Mouse (Mus musculus) large intestine, adult 2 months (tissue): Measurements from ENCODE around the gene Smg5. TPM values are rescaled to one million over a fixed set of nuclear protein-coding genes. Genes with fewer than 3 reads are reported as not detected.
"Not testable (repeated sequence)": the region's sequence is repeated elsewhere in the genome, so short reads cannot be mapped to it uniquely, and the experiment has no call there.

ENCODE experiments used
- DNase-seq: peaks from one replicate; pipeline ENCODE4 v3.0.0-alpha.2; 2012; ENCODE audit warnings: low read depth, low spot score
- WGBS: fragments of 180-500 bp; shearing (Covaris S2); methylation state at CpG from one replicate; pipeline ENCODE4 v1.1.7; 2018; 5-methylcytosine and 5-hydroxymethylcytosine counted together
- polyA plus RNA-seq: library from polyadenylated mRNA; depleted of rRNA; stranded (reverse); fragments of >200 nt; gene quantifications from 2 replicates; pipeline ENCODE4 v1.2.3, GENCODE M21; 2012

The Smg5 gene
- polyA plus RNA-seq, 1 experiment, result 50.2 TPM

DNA sequence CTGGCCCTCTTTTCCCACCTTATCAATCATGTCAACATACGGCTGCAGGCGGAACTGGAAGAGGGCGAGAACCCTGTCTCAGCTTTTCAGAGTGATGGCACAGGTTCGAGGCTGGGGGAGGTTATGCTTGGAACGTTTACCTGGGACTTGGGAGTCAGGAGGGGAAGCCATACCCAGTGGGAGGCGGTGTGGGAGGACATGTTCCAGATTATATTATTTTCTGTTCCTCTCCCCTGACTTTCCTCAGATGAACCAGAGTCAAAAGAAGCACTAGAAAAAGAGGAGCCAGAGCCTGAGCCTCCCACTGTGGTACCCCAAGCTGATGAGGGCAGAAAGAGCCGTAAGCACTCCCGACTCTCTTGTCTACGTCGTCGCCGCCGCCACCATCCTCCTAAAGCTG lies 14.7 kb downstream of the Smg5 start:
- DNase-seq, result no peak
- WGBS, result 91% methylated on average over 13 of the region's 13 CpGs

GRCm38 (mm10) chr3:88352907-88353306 lies 16.8 kb downstream of the Smg5 start:
- DNase-seq, result no peak
- WGBS, result 80% methylated on average over 9 of the region's 9 CpGs

GRCm38 (mm10) chr3:88354396-88355165 lies 18.5 kb downstream of the Smg5 start:
- no peak for DNase-seq
- 86% methylated on average over 8 of the region's 8 CpGs for whole genome bisulfite sequencing

GRCm38 (mm10) chr3:88359584-88359983 lies 23.5 kb downstream of the Smg5 start:
- no peak for DNase-seq
- WGBS, result 89% methylated on average over 5 of the region's 5 CpGs

GRCm38 (mm10) chr3:88359989-88360388 lies 23.9 kb downstream of the Smg5 start:
- no peak for DNase-seq
- 78% methylated on average over 3 of the region's 3 CpGs for WGBS

DNA sequence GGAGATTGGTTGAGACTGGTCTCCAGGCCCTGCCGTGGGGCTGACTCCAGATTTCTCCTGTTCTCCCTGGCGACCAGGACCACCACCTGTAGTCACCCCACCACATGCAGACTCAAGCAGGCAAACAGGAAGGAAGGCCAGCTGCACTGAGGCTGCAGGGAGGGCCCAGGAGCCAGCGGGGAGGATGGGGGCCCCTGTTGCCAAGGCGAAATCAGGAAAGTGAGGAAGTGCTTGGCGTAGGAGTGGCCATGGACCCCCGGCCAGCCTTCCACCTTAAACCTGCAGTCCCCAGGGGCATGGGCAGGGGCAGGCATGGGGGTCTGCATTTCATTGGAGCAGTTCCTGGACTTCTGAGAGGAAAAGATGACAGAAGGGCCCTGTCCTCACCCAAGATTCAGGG lies 25.0 kb downstream of the Smg5 start:
- DNase-seq, result no peak
- 73% methylated on average over 6 of the region's 6 CpGs for WGBS

GRCm38 (mm10) chr3:88361612-88362313 lies 25.7 kb downstream of the Smg5 start:
- 81% methylated on average over 2 of the region's 2 CpGs for WGBS
- DNase-seq, result no peak

DNA sequence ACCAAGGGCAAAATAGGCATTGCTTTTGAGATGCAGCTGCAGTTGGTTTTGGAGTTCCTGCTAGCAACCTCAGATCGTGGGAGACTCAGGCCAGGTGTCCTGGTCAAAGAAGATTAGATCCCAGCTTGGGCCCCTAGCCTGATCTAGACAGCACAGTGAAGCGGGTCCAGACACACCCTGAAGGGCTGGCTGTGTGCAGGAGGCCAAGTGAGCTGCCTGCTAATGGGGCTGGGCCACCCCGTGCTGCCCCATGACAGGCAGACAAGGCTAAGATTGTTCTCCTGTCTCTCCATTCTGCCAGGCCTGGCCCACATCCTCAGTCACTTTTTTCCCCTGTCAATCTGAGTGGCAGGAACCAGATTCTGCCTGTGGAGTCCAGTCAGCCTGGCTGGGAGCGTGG lies 27.6 kb downstream of the Smg5 start:
- 34% methylated on average over 4 of the region's 4 CpGs for WGBS
- no peak for DNase-seq

GRCm38 (mm10) chr3:88364337-88364736 lies 28.3 kb downstream of the Smg5 start, which contains the start of gene Paqr6:
Gene Paqr6 (plus strand): TSS chr3:88364584.
- DNase-seq, result no peak

DNA sequence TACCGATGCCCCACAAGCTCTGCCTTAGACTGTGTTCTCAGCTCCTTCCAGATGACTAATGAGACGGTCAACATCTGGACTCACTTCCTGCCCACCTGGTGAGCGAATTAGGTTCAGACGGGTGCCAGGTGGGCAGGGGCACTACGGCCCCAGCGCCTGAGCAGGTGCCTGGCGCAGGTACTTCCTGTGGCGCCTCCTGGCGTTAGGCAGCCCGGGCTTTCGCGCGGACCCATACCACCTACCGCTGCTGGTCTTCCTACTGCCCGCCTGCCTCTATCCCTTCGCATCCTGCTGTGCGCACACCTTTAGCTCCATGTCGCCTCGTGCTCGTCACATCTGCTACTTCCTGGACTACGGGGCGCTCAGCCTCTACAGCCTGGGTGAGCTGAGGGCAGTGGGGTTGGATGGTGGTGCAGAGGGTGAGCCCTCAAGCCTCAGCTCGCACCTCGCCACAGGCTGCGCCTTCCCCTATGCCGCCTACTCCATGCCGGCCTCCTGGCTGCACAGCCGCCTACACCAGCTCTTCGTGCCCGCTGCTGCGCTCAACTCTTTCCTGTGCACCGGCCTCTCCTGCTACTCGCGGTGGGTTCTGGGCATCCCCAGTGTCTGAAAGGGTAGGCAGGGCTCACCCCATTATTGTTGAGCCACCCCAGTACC lies 29.8 kb downstream of the Smg5 start:
- no peak for DNase-seq
- WGBS, result 58% methylated on average over 33 of the region's 34 CpGs

More at GRCm38 (mm10) chr3:88364337-88364736, 28.3 kb downstream of the Smg5 start, which contains the start of gene Paqr6:
- 8% methylated on average over 16 of the region's 16 CpGs for WGBS

DNA sequence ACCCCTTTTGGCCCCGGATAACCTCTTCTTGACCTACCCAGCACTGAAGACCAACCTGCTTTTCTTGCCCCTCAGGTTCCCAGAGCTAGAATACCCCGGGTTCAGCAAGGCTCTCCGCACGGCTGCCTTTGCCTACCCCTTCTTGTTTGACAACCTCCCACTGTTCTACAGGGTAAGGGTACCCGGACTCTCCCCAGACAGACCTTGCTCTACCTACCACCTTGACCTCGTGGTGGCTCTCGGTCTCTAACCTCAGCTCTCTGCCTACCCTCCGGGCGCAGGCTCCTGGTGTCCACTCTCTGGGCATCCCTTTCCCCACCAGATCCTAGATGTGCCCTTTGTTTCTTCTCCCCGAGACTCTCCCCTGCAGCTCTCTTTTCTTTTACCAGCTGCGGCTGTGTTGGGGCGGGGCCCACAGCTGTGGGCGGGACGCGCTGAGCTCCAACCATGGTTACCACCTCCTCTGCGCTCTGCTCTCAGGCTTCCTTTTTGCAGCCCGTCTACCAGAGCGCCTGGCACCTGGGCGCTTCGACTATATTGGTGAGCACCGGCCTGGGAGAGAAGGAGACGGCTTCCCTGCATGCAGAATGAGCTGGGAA lies 30.9 kb downstream of the Smg5 start:
- WGBS, result 7% methylated on average over 22 of the region's 22 CpGs
- DNase-seq, result not testable (repeated sequence)

- 71% methylated on average over 4 of the region's 7 CpGs for WGBS
- DNase-seq, result not testable (repeated sequence)
Observed at GRCm38 (mm10) chr3:88367517-88367916, 31.5 kb downstream of the Smg5 start.

DNA sequence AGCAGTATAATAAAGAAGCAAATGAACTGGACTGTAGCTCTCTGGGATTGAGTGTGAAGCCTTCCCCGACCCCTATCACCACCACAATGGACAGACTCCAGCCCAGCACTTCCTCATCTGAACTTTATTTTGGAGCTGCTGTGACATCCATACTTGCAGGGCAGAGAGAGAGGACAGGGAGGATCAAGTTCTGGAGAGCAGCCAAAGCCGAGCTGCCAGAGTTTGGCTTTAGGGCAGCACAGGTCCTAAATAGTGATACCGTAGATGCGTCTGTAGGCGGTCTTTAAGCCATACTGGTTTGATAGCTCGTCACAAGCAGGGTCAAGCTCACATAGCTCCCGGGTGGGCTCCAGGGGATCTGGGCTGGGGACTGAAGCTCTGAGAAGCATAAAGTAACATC lies 32.5 kb downstream of the Smg5 start:
- WGBS, result 89% methylated on average over 7 of the region's 7 CpGs

DNA sequence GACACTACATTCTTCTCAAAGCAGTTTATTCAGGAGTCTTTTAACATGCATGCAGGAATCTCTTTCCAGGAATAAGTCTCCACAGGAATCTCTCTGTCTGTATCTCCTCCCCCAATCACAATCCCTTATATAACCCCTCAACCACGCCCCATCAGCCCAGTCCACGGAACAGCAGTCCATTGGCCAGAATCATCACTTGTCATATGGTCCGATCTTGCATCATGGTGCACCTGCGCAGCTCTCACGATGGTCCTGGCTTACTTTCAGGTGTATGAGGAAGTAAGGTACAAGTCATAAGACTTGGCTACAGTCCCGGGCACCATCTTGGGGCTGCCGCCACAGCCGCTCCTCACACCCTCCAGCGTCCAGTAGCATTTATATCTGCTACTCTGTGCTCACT lies 36.6 kb downstream of the Smg5 start, which contains the start of gene Bglap3:
Gene Bglap3, minus strand, starts transcription at position 101 of the 400 bp plus-strand sequence.
- DNase-seq, result not testable (repeated sequence)
- 71% methylated on average over 9 of the region's 9 CpGs for WGBS

More for the DNA sequence above, 32.5 kb downstream of the Smg5 start:
- DNase-seq, result not testable (repeated sequence)

GRCm38 (mm10) chr3:88375750-88376626 lies 39.9 kb downstream of the Smg5 start:
- peak; percentile 21 for DNase-seq
- 13% methylated on average over 19 of the region's 19 CpGs for WGBS

GRCm38 (mm10) chr3:88376644-88377043 lies 40.6 kb downstream of the Smg5 start:
- not testable (repeated sequence) for DNase-seq
- WGBS, result 40% methylated on average over 6 of the region's 7 CpGs

GRCm38 (mm10) chr3:88378599-88378998 lies 42.5 kb downstream of the Smg5 start, which contains the start of gene Bglap2:
Gene Bglap2 (minus strand): TSS chr3:88378699.
- WGBS, result 81% methylated on average over 5 of the region's 5 CpGs
- DNase-seq, result not testable (repeated sequence)

- not testable (repeated sequence) for DNase-seq
- 11% methylated on average over 22 of the region's 22 CpGs for WGBS
Observed at GRCm38 (mm10) chr3:88381389-88382315, 45.6 kb downstream of the Smg5 start.
